Mouse (Mus musculus): ENCODE measurements around the gene Ms4a7. TPM values are rescaled to one million over a fixed set of nuclear protein-coding genes. Genes with fewer than 3 reads are reported as not detected.

Gene Ms4a7
- total RNA-seq (2014; rRNA removed), result 0.16 and 2.1 TPM in 2 replicates
- 1.9 and 2.5 TPM in 2 replicates for polyA plus RNA-seq (2015; fragmentation: Nextera tagmentation; extraction: Ambion mirVana)

DNA sequence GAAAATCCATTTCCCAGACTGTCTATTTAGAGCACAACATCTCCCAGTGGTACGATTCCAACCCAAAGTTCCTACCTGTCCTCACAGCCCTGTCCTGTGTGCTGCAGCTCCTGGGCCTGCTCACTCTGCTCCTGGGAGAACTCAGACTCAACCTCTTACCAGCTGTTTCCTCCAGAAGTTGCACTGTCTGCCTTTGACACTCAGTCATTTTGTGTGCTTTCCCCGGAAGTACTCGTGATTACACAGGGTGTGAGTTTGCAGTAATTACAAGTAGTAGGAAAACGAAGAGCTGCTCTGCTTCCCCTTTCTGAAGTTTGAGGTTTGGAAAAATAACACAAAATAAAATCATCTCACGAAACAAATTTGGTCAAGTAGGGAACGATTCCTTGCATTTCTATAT lies at the start of gene Ms4a7:
Gene Ms4a7, minus strand, starts transcription at position 215 of the 400 bp plus-strand sequence.
- 87% methylated on average over 6 of the region's 6 CpGs for WGBS
- no peaks in the 10 kb centered on the region for H3K27me3 ChIP-seq (ENCODE audit: insufficient read depth, low read length)
- H3K27ac ChIP-seq (ENCODE audit: low read depth, low read length), result no peak within 1 kb of the TSS
- no peaks in the 10 kb centered on the region for H3K4me1 ChIP-seq (ENCODE audit: insufficient read depth, low read length)
- H3K36me3 ChIP-seq (ENCODE audit: insufficient read depth, low read length), result no peaks in the 10 kb centered on the region
- no peak for ATAC-seq (ENCODE audit: low FRiP score)
- TF ChIP-seq CTCF (IDR thresholded peaks at IDR 0.05), result no peak
- DNase-seq (ENCODE audit: low spot score), result no peak
- no peak within 1 kb of the TSS for H3K4me3 ChIP-seq (ENCODE audit: low read depth, low read length)
- H3K4me2 ChIP-seq (ENCODE audit: low read depth, low read length, poor library complexity, severe bottlenecking), result no peak within 1 kb of the TSS
- no peak within 1 kb of the TSS for H3K9ac ChIP-seq (replicated peaks; ENCODE audit: low read length, poor library complexity, severe bottlenecking)
- no peaks in the 10 kb centered on the region for H3K9me3 ChIP-seq (ENCODE audit: low read length)

DNA sequence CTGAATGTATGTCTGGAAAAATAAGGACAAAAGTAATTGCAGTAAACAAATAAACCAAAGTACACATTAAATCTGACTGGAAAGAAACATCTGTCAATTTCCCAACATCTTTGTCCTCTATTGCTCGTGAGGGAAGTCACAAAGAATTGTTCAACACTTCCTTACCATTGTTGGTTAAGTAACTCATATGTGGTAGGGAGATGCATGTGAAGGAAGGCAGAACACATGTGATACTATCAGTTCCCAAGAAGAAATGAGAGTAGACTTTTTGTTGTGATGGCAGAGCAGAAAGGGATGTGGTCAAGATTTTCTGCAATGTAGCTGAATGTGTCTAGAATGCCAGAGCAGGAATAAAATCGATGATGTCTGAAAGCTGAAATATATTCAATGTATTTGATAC lies 40.5 kb upstream of the Ms4a7 start:
- Histone ChIP-seq H3K27ac (ENCODE audit: low read depth, low read length) (no peak overlapping the region), H3K4me2 (ENCODE audit: low read depth, low read length, poor library complexity, severe bottlenecking) (no peak overlapping the region), H3K4me1 (ENCODE audit: insufficient read depth, low read length) (no peaks in the 10 kb centered on the region), H3K4me3 (ENCODE audit: low read depth, low read length) (no peak overlapping the region), H3K36me3 (ENCODE audit: insufficient read depth, low read length) (no peaks in the 10 kb centered on the region), H3K9ac (replicated peaks; ENCODE audit: low read length, poor library complexity, severe bottlenecking) (no peak overlapping the region), H3K27me3 (ENCODE audit: insufficient read depth, low read length) (no peaks in the 10 kb centered on the region), H3K9me3 (ENCODE audit: low read length) (no peaks in the 10 kb centered on the region)
- no peak for TF ChIP-seq CTCF (IDR thresholded peaks at IDR 0.05)
- WGBS, result 71% methylated on average over 2 of the region's 2 CpGs
- DNase-seq (ENCODE audit: low spot score), result no peak
- ATAC-seq (ENCODE audit: low FRiP score), result no peak

DNA sequence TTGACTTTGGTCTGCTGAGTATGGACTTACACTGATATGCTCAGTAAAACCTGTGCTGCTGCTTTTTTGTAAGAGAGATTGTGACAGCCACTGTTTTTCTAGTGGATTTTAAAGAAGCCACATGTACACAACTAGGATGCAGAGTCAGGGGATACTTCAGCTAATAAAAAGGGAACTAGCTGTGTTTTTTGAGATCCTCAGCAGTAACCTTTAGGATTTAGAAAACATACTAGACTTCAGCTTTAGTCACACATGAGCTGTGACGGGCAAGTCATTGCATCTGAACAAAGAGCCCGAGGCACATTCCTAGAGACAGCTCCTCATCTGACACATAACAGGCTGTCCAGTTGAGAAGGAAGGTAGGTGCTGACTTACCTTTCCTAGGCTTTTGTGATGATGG lies 39.3 kb upstream of the Ms4a7 start, which contains the start of gene Ms4a4a:
Gene Ms4a4a, plus strand, starts transcription at position 251 of the 400 bp plus-strand sequence.
- Histone ChIP-seq H3K4me1 (ENCODE audit: insufficient read depth, low read length) (no peaks in the 10 kb centered on the region), H3K4me2 (ENCODE audit: low read depth, low read length, poor library complexity, severe bottlenecking) (no peak within 1 kb of the TSS), H3K27ac (ENCODE audit: low read depth, low read length) (no peak within 1 kb of the TSS), H3K36me3 (ENCODE audit: insufficient read depth, low read length) (no peaks in the 10 kb centered on the region), H3K27me3 (ENCODE audit: insufficient read depth, low read length) (no peaks in the 10 kb centered on the region), H3K9ac (replicated peaks; ENCODE audit: low read length, poor library complexity, severe bottlenecking) (no peak within 1 kb of the TSS), H3K4me3 (ENCODE audit: low read depth, low read length) (no peak within 1 kb of the TSS), H3K9me3 (ENCODE audit: low read length) (no peaks in the 10 kb centered on the region)
- WGBS, result 72% methylated on average over 2 of the region's 2 CpGs
- DNase-seq (ENCODE audit: low spot score) (no peak), ATAC-seq (ENCODE audit: low FRiP score) (no peak)
- no peak for TF ChIP-seq CTCF (IDR thresholded peaks at IDR 0.05)

DNA sequence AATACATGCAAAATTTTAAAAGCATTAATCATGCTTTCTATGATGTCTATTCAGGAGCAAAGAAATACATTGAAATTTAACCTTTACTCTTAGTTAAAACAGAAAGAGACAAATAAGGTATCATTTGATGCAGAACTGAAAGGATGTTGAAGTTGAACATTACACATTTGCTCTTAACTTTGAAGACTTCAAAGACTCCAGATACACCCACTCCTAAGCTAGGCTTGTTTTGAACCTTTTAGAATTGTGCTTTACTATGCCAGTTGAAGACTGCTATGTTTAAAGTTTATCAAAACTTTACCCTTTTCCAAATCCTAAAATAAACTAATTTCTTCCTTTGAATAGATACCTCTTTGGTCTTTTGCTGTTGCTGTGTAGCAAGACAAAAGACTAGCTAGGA lies 35.2 kb upstream of the Ms4a7 start:
- H3K4me3 ChIP-seq (ENCODE audit: low read depth, low read length), result no peak overlapping the region
- no peaks in the 10 kb centered on the region for H3K4me1 ChIP-seq (ENCODE audit: insufficient read depth, low read length)
- DNase-seq (ENCODE audit: low spot score), result no peak
- no peak for ATAC-seq (ENCODE audit: low FRiP score)
- H3K36me3 ChIP-seq (ENCODE audit: insufficient read depth, low read length), result no peaks in the 10 kb centered on the region
- no peaks in the 10 kb centered on the region for H3K9me3 ChIP-seq (ENCODE audit: low read length)
- H3K27me3 ChIP-seq (ENCODE audit: insufficient read depth, low read length), result no peaks in the 10 kb centered on the region
- H3K4me2 ChIP-seq (ENCODE audit: low read depth, low read length, poor library complexity, severe bottlenecking), result no peak overlapping the region
- no peak for TF ChIP-seq CTCF (IDR thresholded peaks at IDR 0.05)
- no peak overlapping the region for H3K9ac ChIP-seq (replicated peaks; ENCODE audit: low read length, poor library complexity, severe bottlenecking)
- no peak overlapping the region for H3K27ac ChIP-seq (ENCODE audit: low read depth, low read length)

DNA sequence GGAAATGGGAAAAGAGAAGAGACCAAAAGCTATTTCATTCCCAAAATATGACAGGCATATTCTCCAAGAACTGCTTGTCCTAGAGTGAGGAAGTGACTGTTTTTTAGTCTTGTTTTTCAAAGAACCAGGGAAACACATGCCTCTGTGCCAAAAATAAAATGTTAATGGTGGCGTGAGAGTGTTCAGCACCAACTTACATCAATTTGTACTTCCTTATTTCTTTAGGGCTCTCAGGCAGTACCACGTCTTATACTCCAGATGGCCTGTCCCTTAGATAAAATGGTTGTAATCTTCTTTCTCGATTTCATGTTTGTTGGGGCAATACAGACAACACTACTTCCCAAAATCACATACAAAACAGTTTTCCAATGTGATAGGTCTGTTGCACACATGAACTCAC lies 32.4 kb upstream of the Ms4a7 start:
- no peak overlapping the region for H3K4me2 ChIP-seq (ENCODE audit: low read depth, low read length, poor library complexity, severe bottlenecking)
- no peaks in the 10 kb centered on the region for H3K27me3 ChIP-seq (ENCODE audit: insufficient read depth, low read length)
- H3K4me3 ChIP-seq (ENCODE audit: low read depth, low read length), result no peak overlapping the region
- H3K9me3 ChIP-seq (ENCODE audit: low read length), result no peaks in the 10 kb centered on the region
- ATAC-seq (ENCODE audit: low FRiP score) (no peak), DNase-seq (ENCODE audit: low spot score) (no peak)
- no peak for TF ChIP-seq CTCF (IDR thresholded peaks at IDR 0.05)
- H3K36me3 ChIP-seq (ENCODE audit: insufficient read depth, low read length), result no peaks in the 10 kb centered on the region
- H3K9ac ChIP-seq (replicated peaks; ENCODE audit: low read length, poor library complexity, severe bottlenecking), result no peak overlapping the region
- WGBS, result 79% methylated on average over 3 of the region's 3 CpGs
- no peak overlapping the region for H3K27ac ChIP-seq (ENCODE audit: low read depth, low read length)
- H3K4me1 ChIP-seq (ENCODE audit: insufficient read depth, low read length), result no peaks in the 10 kb centered on the region

DNA sequence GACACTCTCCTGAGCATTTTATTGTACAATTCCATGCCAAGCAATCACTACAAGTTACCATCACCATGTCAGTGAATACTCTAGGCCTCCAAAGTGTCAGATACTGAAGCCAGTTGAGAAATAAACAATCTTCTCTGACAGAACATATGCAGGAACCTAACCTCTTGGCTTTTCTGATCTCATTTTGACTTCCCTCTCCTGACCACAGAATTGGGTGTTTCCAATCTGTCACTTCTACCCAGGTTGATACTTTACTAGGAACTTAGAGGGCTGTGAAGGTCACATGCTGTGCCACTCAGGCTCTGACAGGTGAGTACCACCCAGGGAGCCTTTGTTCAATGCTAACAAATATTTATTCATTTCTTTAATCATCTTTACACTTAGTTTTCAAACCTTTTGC lies 26.1 kb upstream of the Ms4a7 start:
- no peaks in the 10 kb centered on the region for H3K27me3 ChIP-seq (ENCODE audit: insufficient read depth, low read length)
- no peaks in the 10 kb centered on the region for H3K9me3 ChIP-seq (ENCODE audit: low read length)
- ATAC-seq (ENCODE audit: low FRiP score), result no peak
- no peak for DNase-seq (ENCODE audit: low spot score)
- no peak overlapping the region for H3K4me2 ChIP-seq (ENCODE audit: low read depth, low read length, poor library complexity, severe bottlenecking)
- H3K4me3 ChIP-seq (ENCODE audit: low read depth, low read length), result no peak overlapping the region
- no peaks in the 10 kb centered on the region for H3K36me3 ChIP-seq (ENCODE audit: insufficient read depth, low read length)
- no peak overlapping the region for H3K27ac ChIP-seq (ENCODE audit: low read depth, low read length)
- H3K4me1 ChIP-seq (ENCODE audit: insufficient read depth, low read length), result no peaks in the 10 kb centered on the region
- no peak overlapping the region for H3K9ac ChIP-seq (replicated peaks; ENCODE audit: low read length, poor library complexity, severe bottlenecking)
- TF ChIP-seq CTCF (IDR thresholded peaks at IDR 0.05), result no peak

Data from midbrain, postnatal 0 days (tissue).